Mouse (Mus musculus) megakaryocyte, embryonic 14.5 days (primary cell): ENCODE data around the gene Zfp626.

Experiments
- FLI1 ChIP-seq: IDR thresholded peaks from 2 replicates; pipeline ENCODE4 v1.6.1; 2012; ENCODE audit warnings: low read length, inconsistent platforms, mixed read lengths
- GATA1 ChIP-seq: IDR thresholded peaks from 3 replicates; pipeline ENCODE4 v1.6.1; 2012; ENCODE audit warnings: mixed read lengths, low read length, inconsistent platforms, borderline replicate concordance

DNA sequence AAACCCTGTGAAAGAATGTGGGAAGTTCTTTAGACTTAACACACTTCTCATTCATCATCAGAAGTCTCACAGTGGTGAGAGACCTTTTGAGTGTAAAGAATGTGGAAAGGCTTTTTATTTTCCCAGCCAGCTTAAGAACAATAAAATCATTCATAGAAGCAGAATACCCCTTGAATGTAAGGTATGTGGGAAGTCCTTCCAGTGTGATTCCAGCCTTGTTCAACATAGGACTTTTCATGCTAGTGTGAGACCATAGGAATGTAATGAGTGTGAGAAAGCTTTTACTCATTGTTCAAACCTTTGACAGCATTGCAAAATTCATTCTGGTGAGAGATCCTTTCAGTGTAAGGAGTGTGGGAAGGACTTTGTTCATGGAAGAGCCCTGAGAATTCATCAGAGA is 12.4 kb upstream of the Zfp626 start:
- TF ChIP-seq FLI1: no peak
- TF ChIP-seq GATA1: no peak
